Mouse (Mus musculus) erythroblast, adult 5-6 weeks (primary cell): ENCODE data around the gene Sorcs2. TPM values are rescaled to one million over a fixed set of nuclear protein-coding genes. Genes with fewer than 3 reads are reported as not detected.

Experiments used
- ATAC-seq: replicated peaks from 2 replicates; pipeline ENCODE4 v1.8.0; 2016; ENCODE audit warnings: moderate number of reproducible peaks, mild to moderate bottlenecking, moderate TSS enrichment, inconsistent platforms; ENCODE audit not compliant: poor library complexity, low FRiP score, severe bottlenecking
- total RNA-seq, 2 experiments: library from RNA; stranded (forward) in 1 of 2; stranded (reverse) in 1 of 2; fragments of 150-400 nt in 1 of 2; fragments of 200-764, 138-1000 nt in 1 of 2; gene quantifications; 2 replicates each; pipeline versions ENCODE4 v1.2.3 to v1.2.4; 2015 to 2017; ENCODE audit warnings: low replicate concordance in 2 of 2

Sorcs2 gene
- not detected in 2 replicates for total RNA-seq (2015; ENCODE audit: low replicate concordance)
- total RNA-seq (2017; ENCODE audit: low replicate concordance): not detected in 2 replicates

GRCm38 (mm10) chr5:36397837-36398282 lies at the start of gene Sorcs2:
Gene Sorcs2 (minus strand): TSS chr5:36398139.
- no peak for ATAC-seq

- ATAC-seq: no peak
These were observed 48.4 kb upstream of the Sorcs2 start for GRCm38 (mm10) chr5:36446166-36446890.

- no peak for ATAC-seq
These were observed 47.1 kb upstream of the Sorcs2 start for GRCm38 (mm10) chr5:36445028-36445427.

DNA sequence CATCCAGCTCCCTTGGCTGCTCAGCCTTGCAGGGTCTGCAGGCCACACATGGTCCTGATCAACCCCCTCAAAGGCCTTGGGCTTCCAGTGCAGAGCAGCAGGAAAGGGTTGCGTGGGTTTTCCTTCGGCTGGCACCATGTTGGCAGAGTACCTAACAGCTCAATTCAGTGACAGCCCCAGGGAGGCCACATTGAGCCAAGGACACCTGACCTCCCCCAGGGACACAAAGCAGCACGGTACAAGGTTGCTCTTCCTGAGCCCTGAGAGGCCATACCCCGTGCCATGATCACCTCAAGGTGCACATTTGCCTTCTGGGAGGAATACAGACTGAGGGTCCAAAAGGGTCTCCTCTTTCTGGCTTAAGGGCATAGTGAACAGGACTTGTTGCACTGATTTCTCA lies 46.7 kb upstream of the Sorcs2 start:
- no peak for ATAC-seq

GRCm38 (mm10) chr5:36440741-36441140 lies 42.8 kb upstream of the Sorcs2 start:
- no peak for ATAC-seq

- ATAC-seq: no peak
These were observed 38.9 kb upstream of the Sorcs2 start for GRCm38 (mm10) chr5:36436858-36437257.

DNA sequence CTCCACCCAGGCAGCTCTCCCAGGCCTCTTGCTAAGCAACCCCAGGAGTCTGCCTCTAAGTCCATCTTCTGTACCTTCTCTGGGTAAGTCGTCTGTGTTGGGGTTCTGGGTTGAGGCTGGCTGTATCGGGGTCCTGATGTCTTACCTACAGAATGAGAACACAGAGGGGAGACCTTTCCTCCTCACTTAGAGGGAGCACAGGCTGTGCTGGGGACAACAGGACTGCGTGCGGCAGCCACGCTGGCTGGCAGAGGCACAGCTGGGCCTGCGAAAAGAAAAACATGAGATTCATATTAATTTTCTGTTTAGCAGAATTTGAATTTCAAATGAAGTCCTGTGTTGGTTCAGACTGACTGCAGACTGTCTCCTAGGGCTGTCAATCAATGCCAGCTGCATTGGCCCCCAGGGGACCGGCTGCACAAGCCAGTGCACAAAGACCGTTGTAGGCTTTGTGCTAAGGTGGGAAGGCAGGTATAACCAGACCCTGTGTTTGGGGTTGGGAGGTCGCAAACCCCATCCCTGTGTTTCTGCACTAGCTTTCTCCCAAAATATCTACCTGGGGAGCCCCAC lies 36.5 kb upstream of the Sorcs2 start:
- no peak for ATAC-seq

DNA sequence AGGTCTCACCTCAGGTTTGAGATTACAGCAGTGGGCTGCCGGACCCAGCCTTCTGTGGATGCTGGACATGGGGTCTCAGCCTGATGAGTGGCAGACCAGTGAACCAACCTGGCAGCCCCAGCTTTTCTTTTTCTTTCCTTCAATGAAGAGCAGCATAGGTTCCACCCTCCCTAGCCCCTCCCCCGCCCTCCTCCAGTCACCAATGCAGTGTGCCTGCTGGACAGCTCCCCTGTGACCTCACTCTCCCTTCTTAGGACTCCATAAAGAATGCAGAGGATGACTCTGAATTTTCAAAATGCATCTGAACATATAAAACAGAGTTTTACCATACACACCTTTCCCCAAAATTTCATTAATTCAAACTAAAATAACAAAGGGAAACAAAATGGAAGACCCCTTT lies 33.8 kb upstream of the Sorcs2 start:
- ATAC-seq: no peak

DNA sequence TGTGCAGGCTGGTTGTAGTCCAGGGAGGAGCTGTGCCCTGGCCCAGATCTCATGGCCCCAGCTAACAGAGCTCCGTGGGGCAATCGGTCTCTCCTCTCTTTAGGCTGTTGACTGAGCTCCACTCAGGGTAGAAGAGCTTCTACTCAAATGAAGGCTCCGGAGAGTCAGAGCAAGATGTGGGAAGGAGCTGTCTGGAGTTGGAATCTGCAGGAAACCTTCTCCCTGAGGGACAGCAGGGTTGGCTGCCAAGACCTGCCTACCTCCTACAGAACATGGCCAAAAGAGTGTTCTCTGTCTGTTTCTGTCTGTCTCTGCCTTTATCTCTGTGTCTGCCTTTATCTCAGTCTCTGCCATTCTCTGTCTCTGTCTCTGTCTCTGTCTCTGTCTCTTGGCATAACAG lies 31.6 kb upstream of the Sorcs2 start:
- ATAC-seq: no peak

DNA sequence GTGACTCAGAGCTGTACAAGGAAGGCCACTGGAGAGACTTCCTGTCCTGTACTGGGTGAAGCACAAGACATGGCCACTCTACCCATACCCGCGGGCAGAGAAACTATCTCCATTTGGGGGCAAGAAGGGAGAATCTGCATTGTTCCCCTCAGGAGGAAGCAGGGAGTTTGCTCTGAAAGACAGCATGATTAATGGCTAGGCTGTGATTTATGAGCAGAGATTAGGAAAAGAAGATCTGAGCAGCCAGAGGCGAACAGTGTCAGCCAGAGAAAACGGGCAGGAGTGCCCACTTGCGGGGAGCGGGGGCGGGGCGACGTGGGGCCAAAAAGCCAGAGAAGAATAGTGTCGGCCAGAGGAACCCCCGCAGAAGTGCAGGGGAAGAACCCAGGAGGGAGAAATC lies 29.9 kb upstream of the Sorcs2 start:
- no peak for ATAC-seq

DNA sequence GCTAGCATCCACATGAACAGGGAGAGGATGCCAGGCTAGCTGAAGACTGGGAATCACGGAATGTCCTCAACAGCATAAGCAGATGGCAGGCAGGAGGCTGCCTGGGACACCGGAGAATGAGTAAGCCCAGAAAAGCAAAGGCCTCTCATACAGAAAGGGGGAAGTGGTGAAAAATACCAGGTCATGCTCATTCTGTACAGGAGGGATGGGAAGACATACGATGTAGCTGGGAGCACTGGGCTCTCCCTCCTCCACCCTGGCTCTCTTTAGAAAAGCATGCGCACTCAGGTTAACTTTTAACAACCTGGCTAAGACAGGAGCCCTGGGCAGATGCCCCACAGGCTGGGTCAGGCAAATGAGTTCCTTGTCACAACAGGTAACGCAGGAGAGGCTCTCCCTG lies 28.5 kb upstream of the Sorcs2 start:
- no peak for ATAC-seq

DNA sequence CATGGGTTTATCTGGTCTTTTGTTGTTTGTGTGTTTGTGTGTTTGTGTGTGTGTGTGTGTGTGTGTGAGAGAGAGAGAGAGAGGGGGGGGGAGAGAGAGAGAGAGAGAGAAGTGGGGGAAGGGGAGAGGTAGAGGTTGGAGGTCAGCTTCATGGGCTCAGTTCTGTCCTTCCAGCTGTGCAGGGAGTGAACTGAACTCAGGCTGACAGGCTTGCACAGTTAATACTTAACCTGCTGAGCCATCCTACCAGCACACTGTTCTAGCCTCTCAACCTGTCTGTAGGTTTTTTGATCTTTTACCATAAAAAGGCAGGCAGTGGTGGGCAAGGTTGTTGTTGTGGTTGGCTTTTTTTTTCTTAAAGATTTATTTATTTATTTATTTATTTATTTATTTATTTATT lies 26.7 kb upstream of the Sorcs2 start:
- ATAC-seq: no peak

DNA sequence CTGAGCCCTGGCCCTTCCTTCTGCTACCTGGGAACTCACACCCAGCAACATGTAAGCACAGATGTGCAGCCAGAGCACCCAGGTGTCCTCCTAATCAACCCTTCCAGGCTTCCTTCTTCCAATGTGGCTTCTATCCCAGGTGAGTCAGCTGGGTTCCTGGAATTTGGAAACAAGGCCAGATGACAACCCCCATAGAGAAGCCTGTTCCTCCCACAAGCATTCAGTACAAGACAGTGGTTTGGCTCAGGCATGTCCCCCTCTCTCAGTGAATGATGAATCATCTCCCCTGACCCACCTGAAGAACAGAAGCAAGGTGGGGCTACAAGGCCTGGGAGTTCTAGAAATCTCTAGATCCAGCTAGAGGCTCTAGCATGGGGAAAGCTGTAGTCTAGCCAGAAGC lies 24.8 kb upstream of the Sorcs2 start:
- no peak for ATAC-seq

DNA sequence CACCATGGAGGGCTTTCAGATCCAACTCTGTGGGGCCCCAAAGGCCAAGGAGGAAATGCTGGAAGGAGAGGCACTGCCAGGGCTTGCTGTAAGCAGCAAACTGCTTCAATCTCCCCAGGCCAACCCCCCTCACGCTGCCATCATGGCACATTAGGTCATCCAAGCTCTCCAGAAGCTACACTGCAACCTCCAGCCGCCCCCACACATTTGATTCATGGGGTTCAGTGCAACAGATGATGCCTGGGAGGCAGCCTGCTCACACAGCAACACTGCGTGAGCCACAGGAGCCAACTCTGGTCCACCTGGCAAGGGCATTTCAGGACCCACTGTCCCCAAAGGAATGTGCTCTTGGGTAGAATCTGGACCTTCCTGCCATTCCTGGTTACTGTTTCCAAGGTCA lies 21.9 kb upstream of the Sorcs2 start:
- ATAC-seq: no peak

- no peak for ATAC-seq
These were observed 16.9 kb upstream of the Sorcs2 start for GRCm38 (mm10) chr5:36414712-36415331.

DNA sequence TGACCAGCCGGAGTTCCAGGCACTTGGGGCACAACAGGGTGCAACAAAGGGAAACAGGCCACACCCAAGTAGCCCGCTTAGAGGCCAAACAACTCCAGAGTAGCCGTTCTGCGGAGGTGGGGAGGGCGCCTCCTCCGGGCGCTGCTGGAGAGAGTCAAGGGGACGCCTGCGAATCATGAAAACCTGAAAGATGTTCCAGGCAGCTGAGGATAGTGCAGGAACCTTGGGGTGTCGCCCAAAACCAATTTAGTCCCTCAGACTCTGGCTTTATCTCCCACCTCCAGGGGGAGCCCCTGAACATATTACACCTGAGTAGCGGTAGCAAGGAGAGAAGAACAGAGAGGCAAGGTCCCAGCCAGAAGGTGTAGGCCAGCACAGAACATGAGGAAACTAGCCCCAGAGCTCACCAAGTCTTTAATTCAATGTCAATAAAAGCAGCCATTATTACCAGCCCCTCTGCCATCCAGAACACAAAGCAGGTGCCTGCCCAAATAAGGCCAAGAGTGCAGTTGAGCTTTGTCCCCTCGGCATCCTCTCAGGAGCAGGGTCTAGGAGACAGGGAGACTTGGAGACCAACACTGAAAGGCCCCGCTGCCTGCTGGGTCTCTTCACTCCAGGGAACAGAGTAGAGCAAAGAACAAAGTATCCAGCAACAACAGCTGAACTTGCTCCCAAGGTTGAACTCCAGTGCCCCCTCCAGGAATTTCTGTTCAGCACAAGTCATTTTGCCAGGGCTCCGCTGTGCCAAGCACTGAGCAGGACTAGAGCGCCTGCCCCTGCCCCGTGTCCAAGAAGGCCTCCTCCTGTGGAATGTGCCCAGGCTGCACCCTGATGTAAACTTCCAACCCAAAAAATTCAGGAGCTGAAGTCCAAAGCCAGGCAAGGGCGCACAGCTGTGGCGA lies 775 bp upstream of the Sorcs2 start:
- no peak for ATAC-seq

GRCm38 (mm10) chr5:36397384-36397759 lies 567 bp downstream of the Sorcs2 start:
- ATAC-seq: no peak

DNA sequence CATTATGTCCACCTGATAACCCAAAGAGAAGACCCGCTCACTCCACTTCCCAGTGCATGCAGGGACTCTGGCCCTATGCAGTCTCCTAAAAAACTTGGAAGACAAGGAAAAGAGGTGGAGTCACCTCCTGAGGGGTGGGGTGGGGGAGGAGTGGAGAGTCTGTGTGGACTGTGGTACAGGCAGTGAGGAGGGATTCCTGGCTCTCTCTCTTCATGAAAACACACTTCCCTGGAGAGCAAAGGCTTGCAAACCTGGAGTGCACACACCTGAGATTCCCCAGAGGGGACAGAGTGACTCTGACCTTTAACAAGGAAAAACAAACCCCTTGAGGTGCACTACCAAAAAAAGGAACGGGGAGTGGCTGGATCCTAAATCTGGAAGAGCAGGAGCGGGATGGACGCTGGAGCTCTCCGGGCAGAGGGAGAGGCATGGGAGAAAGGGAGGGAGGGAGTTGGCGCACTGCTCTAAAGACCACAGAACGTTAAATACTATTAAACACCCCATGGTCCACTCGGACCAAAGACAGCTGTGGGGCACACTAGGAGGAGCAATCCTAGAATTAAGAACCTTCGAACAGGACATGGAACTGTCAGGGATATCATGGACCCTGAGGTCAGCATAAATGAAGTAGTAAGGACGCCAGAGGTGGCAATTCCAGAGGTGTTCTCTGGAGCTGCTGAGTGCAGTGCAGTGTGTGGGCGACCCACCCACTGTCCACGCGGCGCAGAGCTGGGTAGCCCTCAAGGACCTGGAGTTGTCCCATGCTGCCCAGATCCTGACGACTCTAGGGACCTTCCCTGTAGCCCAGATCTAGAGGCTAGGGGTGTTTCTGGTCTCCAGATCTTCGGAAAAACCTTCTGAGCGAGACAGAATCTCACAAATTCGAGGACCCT lies 1.2 kb downstream of the Sorcs2 start:
- no peak for ATAC-seq

GRCm38 (mm10) chr5:36396011-36396410 lies 1.9 kb downstream of the Sorcs2 start:
- 0 out of 2 replicates have a peak, but pooled peaks have one; percentile 55 for ATAC-seq
